Mouse (Mus musculus): Measurements from ENCODE around the gene Rapsn.

The Rapsn gene

GRCm38 (mm10) chr2:91080784-91081513, 45.5 kb downstream of the Rapsn start:
- DNase-seq (ENCODE audit: low read depth, low spot score): no peak

DNA sequence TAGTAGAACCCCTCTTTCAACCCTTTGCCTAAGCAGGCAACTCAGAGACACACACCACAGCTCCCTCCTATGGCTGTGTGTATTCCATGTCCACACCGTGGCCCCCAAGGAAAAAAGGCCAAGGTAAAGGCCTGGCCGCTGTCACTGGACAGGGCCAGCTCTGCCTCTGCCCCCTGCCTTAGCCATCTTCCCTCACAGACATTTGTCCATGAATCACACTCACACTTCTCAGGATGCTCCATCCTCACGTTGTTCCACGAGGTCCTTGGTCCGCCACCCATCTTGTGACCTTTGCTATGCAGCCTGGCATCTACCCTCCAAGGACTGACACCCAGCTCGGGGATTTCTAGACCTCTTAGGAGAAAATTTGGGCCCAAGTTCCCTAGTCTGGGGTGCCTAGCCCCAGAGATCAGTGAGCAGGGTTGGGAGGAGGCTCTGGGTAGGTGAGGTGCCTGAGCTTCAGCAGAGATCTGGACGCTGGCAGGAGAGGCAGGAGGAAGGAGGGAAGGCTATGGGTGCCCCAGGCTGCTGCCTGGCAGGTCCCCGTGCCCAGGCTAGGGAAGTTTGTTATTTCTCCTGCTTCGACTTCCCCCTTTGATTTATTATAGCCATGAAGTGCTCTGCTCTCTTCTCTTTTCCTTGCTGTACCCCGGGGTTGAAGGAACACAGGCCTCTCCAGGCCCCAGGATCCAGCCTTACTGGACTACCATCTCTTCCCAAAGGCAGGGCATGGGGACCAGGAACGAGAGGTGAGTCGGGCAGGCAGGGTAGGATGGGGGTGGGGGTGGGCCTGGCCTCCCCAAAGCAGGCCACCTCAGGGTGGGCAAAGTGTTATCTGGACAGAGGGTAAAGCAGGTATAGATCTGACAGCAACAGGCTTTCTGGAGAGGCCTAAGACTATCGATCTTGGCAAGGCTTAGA, 46.6 kb downstream of the Rapsn start, which contains the start of gene Spi1:
Gene Spi1, plus strand, starts transcription at position 616 of the 921 bp plus-strand sequence.
- DNase-seq (ENCODE audit: low read depth, low spot score): no peak

- no peak for DNase-seq (ENCODE audit: low read depth, low spot score)
Observed at GRCm38 (mm10) chr2:91082844-91083243, 47.4 kb downstream of the Rapsn start.

GRCm38 (mm10) chr2:91083366-91083940, 48.0 kb downstream of the Rapsn start:
- DNase-seq (ENCODE audit: low read depth, low spot score): no peak

DNA sequence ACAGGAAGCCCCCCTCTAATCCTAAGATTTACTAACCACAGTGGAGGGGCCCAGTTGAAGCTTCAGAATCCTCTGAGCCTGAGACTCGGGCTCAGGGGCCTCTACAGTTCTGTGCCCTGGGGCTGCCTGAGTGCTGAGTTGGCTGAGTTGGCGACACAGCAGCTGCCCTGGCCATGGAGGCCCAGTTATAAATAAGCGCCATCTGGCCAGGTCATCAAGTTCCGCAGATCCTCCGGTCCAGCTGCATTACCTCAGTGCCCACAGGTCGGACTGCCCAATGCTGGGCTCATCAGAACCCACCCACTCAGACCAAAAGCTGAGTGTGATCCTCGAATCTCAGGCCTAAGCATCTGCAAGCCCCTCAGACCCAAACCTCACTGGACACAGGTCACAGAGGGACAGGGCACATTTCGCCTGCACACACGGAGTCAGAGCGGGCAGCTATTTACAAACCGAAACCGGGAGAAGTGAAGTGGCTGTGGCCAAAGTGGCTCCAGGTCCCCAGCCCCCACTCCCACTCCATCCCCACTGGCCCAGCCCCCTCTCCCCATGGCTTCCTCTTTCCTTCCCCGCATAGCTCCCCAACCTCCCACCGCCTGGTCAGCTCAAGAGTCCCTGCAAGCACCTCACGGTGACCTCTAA, 48.9 kb downstream of the Rapsn start:
- DNase-seq (ENCODE audit: low read depth, low spot score): no peak

GRCm38 (mm10) chr2:91085494-91086391, 50.3 kb downstream of the Rapsn start:
- no peak for DNase-seq (ENCODE audit: low read depth, low spot score)

- no peak for DNase-seq (ENCODE audit: low read depth, low spot score)
Observed at GRCm38 (mm10) chr2:91086392-91087237, 51.2 kb downstream of the Rapsn start.

- no peak for DNase-seq (ENCODE audit: low read depth, low spot score)
Observed at GRCm38 (mm10) chr2:91087453-91087852, 52.0 kb downstream of the Rapsn start.

- no peak for DNase-seq (ENCODE audit: low read depth, low spot score)
Observed at GRCm38 (mm10) chr2:91088987-91089386, 53.6 kb downstream of the Rapsn start.

DNA sequence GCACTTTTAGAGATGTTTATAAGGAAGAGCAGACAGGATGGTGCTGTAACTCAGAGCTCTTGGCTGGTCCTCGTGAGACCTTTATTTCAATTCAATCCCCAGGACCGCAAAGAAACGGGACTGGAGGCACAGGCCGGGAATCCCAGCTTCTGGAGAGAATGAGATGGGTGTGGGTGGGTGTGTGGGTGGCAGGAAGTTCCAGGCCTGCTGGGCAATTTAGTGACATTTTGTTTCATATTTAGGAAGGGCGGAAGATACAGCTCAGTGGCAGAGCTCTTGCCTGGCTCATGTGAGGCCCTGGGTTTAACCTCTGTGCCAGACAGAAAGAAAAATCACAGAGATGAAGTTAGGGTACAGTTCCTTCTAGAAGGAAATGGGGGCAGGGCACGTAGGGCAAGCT, 54.8 kb downstream of the Rapsn start:
- no peak for DNase-seq (ENCODE audit: low read depth, low spot score)

DNA sequence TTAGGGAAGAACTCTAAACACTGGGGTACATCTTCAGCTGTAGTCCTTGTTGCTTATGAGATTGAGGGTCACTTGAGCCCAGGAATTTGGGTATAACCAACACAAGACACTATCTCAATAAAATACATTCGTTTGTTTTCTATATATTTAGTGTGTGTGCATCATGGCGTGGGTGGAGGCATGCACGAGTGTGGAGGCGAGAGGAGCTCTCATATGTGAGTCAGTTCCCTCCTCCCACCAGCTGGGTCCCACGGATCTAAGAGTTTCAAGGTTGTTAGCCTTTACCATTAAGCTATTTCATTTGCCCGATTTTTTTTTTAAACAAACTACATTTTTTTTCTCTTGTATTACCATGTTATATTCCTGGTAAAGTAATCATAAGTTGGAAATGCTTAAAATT, 55.4 kb downstream of the Rapsn start:
- no peak for DNase-seq (ENCODE audit: low read depth, low spot score)

Data from R1 (cell line).